Mouse (Mus musculus) thymus, adult 2 months (tissue): ENCODE measurements around the gene Slc22a21. TPM values are rescaled to one million over a fixed set of nuclear protein-coding genes. Genes with fewer than 3 reads are reported as not detected.
"Not testable (repeated sequence)": the region's sequence is repeated elsewhere in the genome, so short reads cannot be mapped to it uniquely, and the experiment has no call there.

ENCODE experiments used
- DNase-seq: peaks from one replicate; pipeline ENCODE4 v3.0.0; 2021
- H3K27ac ChIP-seq: fragments of 200-500 bp; 2 replicates; pipeline ENCODE4 v1.5.1; 2012; ENCODE audit warnings: low read length, control low read depth; ENCODE audit not compliant: control insufficient read depth, insufficient read depth
- H3K27me3 ChIP-seq: fragments of 200-500 bp; 2 replicates; pipeline ENCODE4 v1.6.1; 2012; ENCODE audit warnings: mild to moderate bottlenecking, low read length, moderate library complexity, mixed read lengths; ENCODE audit not compliant: control insufficient read depth, insufficient read depth
- H3K36me3 ChIP-seq: fragments of 200-500 bp; 2 replicates; pipeline ENCODE4 v1.6.1; 2012; ENCODE audit warnings: mild to moderate bottlenecking, low read length, moderate library complexity; ENCODE audit not compliant: control insufficient read depth, insufficient read depth
- H3K4me1 ChIP-seq: fragments of 200-500 bp; replicated peaks from 2 replicates; pipeline ENCODE4 v1.6.1; 2012; ENCODE audit warnings: low read length; ENCODE audit not compliant: control insufficient read depth, insufficient read depth
- H3K4me3 ChIP-seq: fragments of 200-500 bp; 2 replicates; pipeline ENCODE4 v1.5.1; 2012; ENCODE audit warnings: mild to moderate bottlenecking, low read length, control low read depth, moderate library complexity; ENCODE audit not compliant: control insufficient read depth, insufficient read depth
- CTCF ChIP-seq: fragments of 200-500 bp; IDR thresholded peaks from 2 replicates; pipeline ENCODE4 v1.5.1; 2012; ENCODE audit warnings: mild to moderate bottlenecking, control low read depth, low read length, moderate library complexity, borderline replicate concordance; ENCODE audit not compliant: control insufficient read depth, poor library complexity, insufficient read depth; ENCODE audit errors: extremely low read depth
- POLR2A ChIP-seq: fragments of 200-500 bp; IDR thresholded peaks from 2 replicates; pipeline ENCODE4 v1.6.1; 2012; ENCODE audit warnings: mild to moderate bottlenecking, low read length, control low read depth, moderate library complexity; ENCODE audit not compliant: control insufficient read depth, poor library complexity, insufficient read depth; ENCODE audit errors: extremely low read depth
- WGBS: fragments of 180-500 bp; shearing (Covaris S2); methylation state at CpG from one replicate; pipeline ENCODE4 v1.1.7; 2018; 5-methylcytosine and 5-hydroxymethylcytosine counted together
- polyA plus RNA-seq: library from polyadenylated mRNA; depleted of rRNA; stranded (reverse); fragments of >200 nt; gene quantifications from 2 replicates; pipeline ENCODE4 v1.2.3, GENCODE M21; 2012

Gene Slc22a21
- polyA plus RNA-seq, 1 experiment: 1.3 TPM

GRCm38 (mm10) chr11:54007717-54008116 is 27.6 kb upstream of the Slc22a21 start:
- no peaks in the 10 kb centered on the region for H3K36me3 ChIP-seq
- no peak for DNase-seq
- WGBS: 94% methylated on average over 11 of the region's 11 CpGs
- no peaks in the 10 kb centered on the region for H3K27me3 ChIP-seq
- TF ChIP-seq POLR2A (no peak), CTCF (no peak)
- H3K4me3 ChIP-seq: no peak overlapping the region
- H3K27ac ChIP-seq: no peak overlapping the region
- no peaks in the 10 kb centered on the region for H3K4me1 ChIP-seq

- Histone ChIP-seq H3K4me1 (no peaks in the 10 kb centered on the region), H3K27ac (no peak overlapping the region), H3K27me3 (no peaks in the 10 kb centered on the region), H3K36me3 (no peaks in the 10 kb centered on the region), H3K4me3 (no peak overlapping the region)
- DNase-seq: no peak
- whole genome bisulfite sequencing: 94% methylated on average over 4 of the region's 4 CpGs
- TF ChIP-seq CTCF (no peak), POLR2A (no peak)
Observed at GRCm38 (mm10) chr11:54006901-54007300, 26.8 kb upstream of the Slc22a21 start.

GRCm38 (mm10) chr11:54006362-54006761 is 26.2 kb upstream of the Slc22a21 start:
- not testable (repeated sequence) for DNase-seq, H3K4me1 ChIP-seq, H3K27me3 ChIP-seq, H3K27ac ChIP-seq, H3K36me3 ChIP-seq, H3K4me3 ChIP-seq
- WGBS: 98% methylated on average over 5 of the region's 5 CpGs

- Histone ChIP-seq H3K4me3 (no peak overlapping the region), H3K27me3 (no peaks in the 10 kb centered on the region), H3K27ac (no peak overlapping the region), H3K4me1 (no peaks in the 10 kb centered on the region), H3K36me3 (no peaks in the 10 kb centered on the region)
- no peak for DNase-seq
- TF ChIP-seq POLR2A (no peak), CTCF (no peak)
- whole genome bisulfite sequencing: 91% methylated on average over 3 of the region's 3 CpGs
Observed at GRCm38 (mm10) chr11:54004734-54005133, 24.6 kb upstream of the Slc22a21 start.

- WGBS: 96% methylated on average over 9 of the region's 9 CpGs
- Histone ChIP-seq H3K27me3 (no peaks in the 10 kb centered on the region), H3K36me3 (no peaks in the 10 kb centered on the region), H3K4me1 (no peaks in the 10 kb centered on the region), H3K27ac (no peak overlapping the region), H3K4me3 (no peak overlapping the region)
- TF ChIP-seq POLR2A: no peak
- DNase-seq: no peak
Observed at GRCm38 (mm10) chr11:54004221-54004620, 24.1 kb upstream of the Slc22a21 start.

- not testable (repeated sequence) for H3K4me1 ChIP-seq, H3K27ac ChIP-seq, H3K4me3 ChIP-seq, H3K36me3 ChIP-seq, H3K27me3 ChIP-seq
- WGBS: 59% methylated on average over 12 of the region's 12 CpGs
- peak; percentile 42 for DNase-seq
Observed at GRCm38 (mm10) chr11:54002761-54003717, 22.9 kb upstream of the Slc22a21 start.

- H3K4me1 ChIP-seq: no peaks in the 10 kb centered on the region
- WGBS: 11% methylated on average over 5 of the region's 5 CpGs
- no peak overlapping the region for H3K27ac ChIP-seq
- no peak overlapping the region for H3K4me3 ChIP-seq
- peak; percentile 61 for DNase-seq
- H3K36me3 ChIP-seq: no peaks in the 10 kb centered on the region
- TF ChIP-seq POLR2A: no peak
- peak; percentile 75; the same call in 1 of the 2 replicates for TF ChIP-seq CTCF
- H3K27me3 ChIP-seq: no peaks in the 10 kb centered on the region
Observed at GRCm38 (mm10) chr11:54002147-54002760, 22.1 kb upstream of the Slc22a21 start.
